Mouse (Mus musculus) CH12.LX (cell line): ENCODE measurements around the gene Gm5431.

Experiments
- EP300 ChIP-seq: IDR thresholded peaks from 2 replicates; pipeline ENCODE4 v1.6.1; 2011; ENCODE audit warnings: low read length, improper control_type of control experiment
- ETS1 ChIP-seq: conservative IDR thresholded peaks from 2 replicates; pipeline ENCODE4 v1.6.1; 2012; ENCODE audit warnings: low read depth, mild to moderate bottlenecking, inconsistent platforms, low read length, improper control_type of control experiment, moderate library complexity
- MAFK ChIP-seq: IDR thresholded peaks from 2 replicates; pipeline ENCODE4 v1.6.1; 2011; ENCODE audit warnings: low read length, improper control_type of control experiment; ENCODE audit not compliant: insufficient replicate concordance
- POLR2A ChIP-seq: IDR thresholded peaks from 2 replicates; pipeline ENCODE4 v1.6.1; 2011; ENCODE audit warnings: low read depth, mild to moderate bottlenecking, improper control_type of control experiment, low read length
- TBP ChIP-seq: conservative IDR thresholded peaks from 2 replicates; pipeline ENCODE4 v1.6.1; 2011; ENCODE audit warnings: low read depth, low read length, improper control_type of control experiment

GRCm38 (mm10) chr11:48908459-48908858, 6.4 kb upstream of the Gm5431 start:
- TF ChIP-seq MAFK, result no peak
- no peak for TF ChIP-seq TBP
- no peak for TF ChIP-seq POLR2A
- TF ChIP-seq EP300, result no peak
- no peak for TF ChIP-seq ETS1
